Comparison of ENCODE assay signal across 9 mouse cellular contexts in genomic region chr11:68656887-68657685, GRCm38 (mm10). TPM values are rescaled to one million over a fixed set of nuclear protein-coding genes. Genes with fewer than 3 reads are reported as not detected.
A peak's percentile ranks its signal among the peaks of the same experiment; 100 is the strongest.
DNase-seq lines count a peak whose midpoint lies in the region; ATAC-seq and TF ChIP-seq lines count a peak whose summit lies in the region.
"Had no signal": no experiment of that assay in that cellular context is flagged by ENCODE, and none has a peak within 500 bp of the region (broad histone marks: within the 10 kb centered on the region; RNA-seq: fewer than 3 reads in every experiment).

No protein-coding gene starts in this region.

- ATAC-seq in heart, embryonic 15.5 days (replicated peaks; ENCODE audit: insufficient number of reproducible peaks, insufficient read depth, low FRiP score, low read depth), result no peak
- no peak for ATAC-seq in embryonic facial prominence, embryonic 14.5 days (ENCODE audit: low read depth)
- ATAC-seq in lung, postnatal 0 days, result peak; percentile 64

- TF ChIP-seq CTCF in MEL (IDR thresholded peaks at IDR 0.05 in 2 of 3, conservative IDR thresholded peaks at IDR 0.05 in 1 of 3; ENCODE audit: control insufficient read depth in 1 of 3, insufficient read depth in 1 of 3, low read depth in 2 of 3, low read length in 3 of 3, poor library complexity in 1 of 3, severe bottlenecking in 1 of 3), result no peak
- TF ChIP-seq CTCF in lung, postnatal 0 days (IDR thresholded peaks at IDR 0.05), result peak; percentile 29; the same call in 1 of the 2 replicates

- H3K9me3 ChIP-seq in heart, embryonic 15.5 days (replicated peaks), result no peaks in the 10 kb centered on the region
- H3K9me3 ChIP-seq in MEL (replicated peaks; ENCODE audit: insufficient read depth, low read length), result no peaks in the 10 kb centered on the region
- H3K9me3 ChIP-seq in embryonic facial prominence, embryonic 14.5 days (ENCODE audit: control insufficient read depth, low read length), result no peaks in the 10 kb centered on the region
- H3K9me3 ChIP-seq in lung, postnatal 0 days (ENCODE audit: low read length), result no peaks in the 10 kb centered on the region

- no peak for TF ChIP-seq EP300 in MEL (IDR thresholded peaks at IDR 0.05; ENCODE audit: low read depth in 1 of 2, low read length in 2 of 2)
- peak; percentile 17; the same call in 1 of the 2 replicates for TF ChIP-seq EP300 in lung, postnatal 0 days (IDR thresholded peaks at IDR 0.05)

- 25% methylated on average over 6 of the region's 6 CpGs for WGBS in heart, embryonic 15.5 days
- 47% methylated on average over 6 of the region's 6 CpGs for WGBS in embryonic facial prominence, embryonic 14.5 days
- WGBS in lung, postnatal 0 days, result 11% methylated on average over 6 of the region's 6 CpGs

- TF ChIP-seq POLR2A in MEL (IDR thresholded peaks at IDR 0.05; ENCODE audit: control insufficient read depth in 1 of 2, insufficient read depth in 1 of 2, low read depth in 1 of 2, low read length in 2 of 2, poor library complexity in 1 of 2), result no peak

- no peaks in the 10 kb centered on the region for H3K36me3 ChIP-seq in heart, embryonic 15.5 days
- no peaks in the 10 kb centered on the region for H3K36me3 ChIP-seq in MEL (ENCODE audit: control insufficient read depth in 1 of 2, insufficient read depth in 2 of 2, low read length in 2 of 2)
- H3K36me3 ChIP-seq in embryonic facial prominence, embryonic 14.5 days (ENCODE audit: control insufficient read depth, insufficient read depth, low read length), result no peaks in the 10 kb centered on the region
- H3K36me3 ChIP-seq in lung, postnatal 0 days (ENCODE audit: insufficient read depth, low read length), result no peaks in the 10 kb centered on the region

- no peak overlapping the region for H3K4me2 ChIP-seq in heart, embryonic 15.5 days
- no peak overlapping the region for H3K4me2 ChIP-seq in embryonic facial prominence, embryonic 14.5 days (ENCODE audit: low read depth, low read length)
- no peak overlapping the region for H3K4me2 ChIP-seq in lung, postnatal 0 days (replicated peaks; ENCODE audit: low read depth, low read length)

- H3K9ac ChIP-seq in heart, embryonic 15.5 days, result no peak overlapping the region
- H3K9ac ChIP-seq in MEL (ENCODE audit: control insufficient read depth, low read depth, low read length, poor library complexity, severe bottlenecking), result no peak overlapping the region
- H3K9ac ChIP-seq in embryonic facial prominence, embryonic 14.5 days (ENCODE audit: low read depth, low read length), result no peak overlapping the region
- no peak overlapping the region for H3K9ac ChIP-seq in lung, postnatal 0 days (replicated peaks; ENCODE audit: low read depth)

- TF ChIP-seq RAD21 in MEL (IDR thresholded peaks at IDR 0.05; ENCODE audit: low read depth, low read length), result no peak

- H3K4me1 ChIP-seq in heart, embryonic 15.5 days (replicated peaks), result peaks cover 44% of the 10 kb centered on the region
- H3K4me1 ChIP-seq in MEL (ENCODE audit: control insufficient read depth in 1 of 2, insufficient read depth in 2 of 2, low read length in 2 of 2), result no peaks in the 10 kb centered on the region
- H3K4me1 ChIP-seq in embryonic facial prominence, embryonic 14.5 days (ENCODE audit: control insufficient read depth, insufficient read depth, low read length), result peaks cover 17% of the 10 kb centered on the region
- peaks cover 13% of the 10 kb centered on the region for H3K4me1 ChIP-seq in lung, postnatal 0 days (ENCODE audit: insufficient read depth, low read depth, low read length)

- H3K79me2 ChIP-seq in MEL (ENCODE audit: control insufficient read depth, insufficient read depth, low read length, poor library complexity), result no peaks in the 10 kb centered on the region

- H3K27ac ChIP-seq in heart, embryonic 15.5 days, result peak overlapping the region; percentile 87
- H3K27ac ChIP-seq in MEL (ENCODE audit: control insufficient read depth, low read depth, low read length), result no peak overlapping the region
- peak overlapping the region; percentile 54 for H3K27ac ChIP-seq in embryonic facial prominence, embryonic 14.5 days (replicated peaks; ENCODE audit: low read depth, low read length)
- H3K27ac ChIP-seq in lung, postnatal 0 days (ENCODE audit: low read length), result peak overlapping the region; percentile 72

- DNase-seq in heart, postnatal 36 days, result no peak
- DNase-seq in MEL (ENCODE audit: low read depth, low spot score), result no peak
- no peak for DNase-seq in embryonic facial prominence, embryonic 14.5 days (ENCODE audit: low spot score)
- peak; percentile 86 for DNase-seq in lung, postnatal 0 days (ENCODE audit: low spot score)
- DNase-seq in right cerebral cortex, adult 2 months (ENCODE audit: low spot score in 2 of 2), result no peak
- DNase-seq in layer of hippocampus, postnatal 36 days, result no peak
- DNase-seq in kidney, adult 18-20 months, result no peak
- DNase-seq: gastrocnemius, postnatal 14 days had no signal

- H3K27me3 ChIP-seq in heart, embryonic 15.5 days, result no peaks in the 10 kb centered on the region
- peaks cover 2% of the 10 kb centered on the region in 2 experiments; a peak in 3 of 4 replicates for H3K27me3 ChIP-seq in MEL (ENCODE audit: control insufficient read depth in 1 of 2, insufficient read depth in 2 of 2, low read length in 2 of 2)
- no peaks in the 10 kb centered on the region for H3K27me3 ChIP-seq in embryonic facial prominence, embryonic 14.5 days (replicated peaks; ENCODE audit: control insufficient read depth, insufficient read depth, low read length)
- no peaks in the 10 kb centered on the region for H3K27me3 ChIP-seq in lung, postnatal 0 days (replicated peaks; ENCODE audit: insufficient read depth, low read length)

- no peak overlapping the region for H3K4me3 ChIP-seq in heart, embryonic 15.5 days
- H3K4me3 ChIP-seq in MEL (ENCODE audit: control insufficient read depth in 1 of 2, insufficient read depth in 1 of 2, low read depth in 2 of 2, low read length in 2 of 2), result no peak overlapping the region
- no peak overlapping the region for H3K4me3 ChIP-seq in embryonic facial prominence, embryonic 14.5 days (ENCODE audit: low read depth, low read length)
- H3K4me3 ChIP-seq in lung, postnatal 0 days (ENCODE audit: low read depth, low read length), result no peak overlapping the region

- intact Hi-C loops in heart, postnatal 36 days (cut with DNase I), result no loop called here

TF ChIP-seq in MEL, 35 proteins besides CTCF, POLR2A, EP300 and RAD21:
- 0 out of 2 replicates have a peak, but pooled peaks have one; percentile 23 for TF ChIP-seq ZNF384 (IDR thresholded peaks at IDR 0.05; ENCODE audit: low read depth, low read length)
- TF ChIP-seq MXI1 (IDR thresholded peaks at IDR 0.05; ENCODE audit: low read depth, low read length), result no peak

RNA-seq across cellular contexts. Expression of gene Myh10, which starts 34.3 kb away (rescaled TPM):
- 90.9 and 110 TPM in 2 replicates for polyA plus RNA-seq in heart, embryonic 15.5 days (2015; fragmentation: Nextera tagmentation; extraction: Ambion mirVana)
- 10 to 100 TPM; 23.0 to 26.4 TPM for total RNA-seq in heart, postnatal 36 days (2021)
- 127 and 138 TPM in 2 replicates for total RNA-seq in MEL (2012; rRNA removed)
- 100 to 1,000 TPM in 1 of 2 experiments, 10 to 100 TPM in 1; 99.3 to 187 TPM for polyA plus RNA-seq in MEL (2012; ENCODE audit: insufficient read depth in 1 of 2, insufficient read length in 2 of 2, low read depth in 1 of 2, low replicate concordance in 2 of 2, missing spikeins in 1 of 2)
- polyA plus RNA-seq in embryonic facial prominence, embryonic 14.5 days (2014; fragmentation: Nextera tagmentation; extraction: Ambion mirVana), result 103 and 117 TPM in 2 replicates
- polyA plus RNA-seq in lung, postnatal 0 days (2015; fragmentation: Nextera tagmentation; extraction: Ambion mirVana), result 51.8 and 60.5 TPM in 2 replicates
- 100 to 1,000 TPM; 140 to 143 TPM for total RNA-seq in layer of hippocampus, postnatal 36 days (2021)
